Mouse (Mus musculus) liver, postnatal 0 days (tissue): Measurements from ENCODE around the gene Srsf4. TPM values are rescaled to one million over a fixed set of nuclear protein-coding genes. Genes with fewer than 3 reads are reported as not detected.

Experiments
- ATAC-seq: fragments of 200-750 bp; cut with Nextera tagmentation; 2 replicates; pipeline ENCODE4 v1.8.0; 2017; ENCODE audit warnings: mild to moderate bottlenecking, moderate library complexity
- DNase-seq: peaks from one replicate; pipeline ENCODE4 v3.0.0-alpha.2; 2016
- H3K27ac ChIP-seq: fragments of 300-500 bp; sonication (generic); 2 replicates; pipeline ENCODE4 v1.5.1; 2014; ENCODE audit warnings: antibody characterized with exemption, moderate library complexity, mild to moderate bottlenecking, low read depth
- H3K27me3 ChIP-seq: fragments of 300-500 bp; sonication (generic); 2 replicates; pipeline ENCODE4 v1.6.1; 2014; ENCODE audit warnings: low read length, control low read depth, mixed read lengths; ENCODE audit not compliant: insufficient read depth
- H3K36me3 ChIP-seq: fragments of 300-500 bp; sonication (generic); replicated peaks from 2 replicates; pipeline ENCODE4 v1.6.1; 2014; ENCODE audit warnings: mild to moderate bottlenecking, control low read depth, low read length, moderate library complexity, mixed read lengths; ENCODE audit not compliant: insufficient read depth
- H3K4me1 ChIP-seq: fragments of 300-500 bp; sonication (generic); 2 replicates; pipeline ENCODE4 v1.6.1; 2014; ENCODE audit warnings: antibody characterized with exemption, mild to moderate bottlenecking, control low read depth; ENCODE audit not compliant: insufficient read depth
- H3K4me2 ChIP-seq: fragments of 300-500 bp; sonication (generic); 2 replicates; pipeline ENCODE4 v1.6.1; 2014; ENCODE audit warnings: low read depth, mild to moderate bottlenecking, low read length, moderate library complexity, mixed read lengths
- H3K4me3 ChIP-seq: fragments of 300-500 bp; sonication (generic); 2 replicates; pipeline ENCODE4 v1.5.1; 2014; ENCODE audit warnings: low read depth, low read length
- H3K9ac ChIP-seq: fragments of 300-500 bp; sonication (generic); replicated peaks from 2 replicates; pipeline ENCODE4 v1.6.1; 2014; ENCODE audit warnings: mild to moderate bottlenecking, moderate library complexity
- H3K9me3 ChIP-seq: fragments of 300-500 bp; sonication (generic); 2 replicates; pipeline ENCODE4 v1.6.1; 2016; ENCODE audit warnings: mild to moderate bottlenecking, control low read depth, low read length, mixed read lengths
- CTCF ChIP-seq: sonication (generic); IDR thresholded peaks from 2 replicates; pipeline ENCODE4 v1.5.1; 2016; ENCODE audit warnings: antibody characterized with exemption, low read depth
- EP300 ChIP-seq: IDR thresholded peaks from 2 replicates; pipeline ENCODE4 v1.6.1; 2016; ENCODE audit warnings: antibody characterized with exemption, low read depth, mild to moderate bottlenecking
- WGBS: fragments of 180-500 bp; shearing (Covaris S2); extraction: QIAGEN DNeasy Blood & Tissue Kit; methylation state at CpG from one replicate; pipeline ENCODE4 v1.1.7; 2014; ENCODE audit not compliant: insufficient replicate concordance; 5-methylcytosine and 5-hydroxymethylcytosine counted together
- polyA plus RNA-seq: library from polyadenylated mRNA; unstranded; fragments of >200 nt; fragmentation: Nextera tagmentation; extraction: Ambion mirVana; gene quantifications from 2 replicates; pipeline ENCODE4 v1.2.1, GENCODE M21; 2015

The Srsf4 gene
- polyA plus RNA-seq, 1 experiment from 2014 or later = 37.5 TPM

DNA sequence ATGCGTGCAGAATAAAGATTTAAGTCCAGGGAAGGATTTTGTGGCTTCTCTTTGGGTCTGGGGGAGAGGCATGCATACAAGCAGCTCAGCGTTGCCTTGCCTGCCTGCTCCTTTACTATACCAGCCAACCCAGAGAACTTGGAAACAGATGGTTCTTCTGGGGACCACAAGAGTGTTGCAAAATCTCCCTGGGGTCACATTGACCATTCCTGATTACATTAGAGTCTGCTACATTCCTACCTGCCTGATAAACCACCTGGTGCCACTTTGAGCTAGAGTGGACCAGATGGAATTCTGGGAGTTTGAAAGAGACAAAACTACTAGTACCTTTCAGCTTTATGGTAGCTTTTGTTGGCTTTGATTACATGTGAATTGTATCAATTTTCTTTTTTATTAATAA, 3.4 kb downstream of the Srsf4 start:
- no peak for DNase-seq
- peaks cover 38% of the 10 kb centered on the region for H3K4me1 ChIP-seq
- WGBS = 47% methylated on average over 2 of the region's 2 CpGs

DNA sequence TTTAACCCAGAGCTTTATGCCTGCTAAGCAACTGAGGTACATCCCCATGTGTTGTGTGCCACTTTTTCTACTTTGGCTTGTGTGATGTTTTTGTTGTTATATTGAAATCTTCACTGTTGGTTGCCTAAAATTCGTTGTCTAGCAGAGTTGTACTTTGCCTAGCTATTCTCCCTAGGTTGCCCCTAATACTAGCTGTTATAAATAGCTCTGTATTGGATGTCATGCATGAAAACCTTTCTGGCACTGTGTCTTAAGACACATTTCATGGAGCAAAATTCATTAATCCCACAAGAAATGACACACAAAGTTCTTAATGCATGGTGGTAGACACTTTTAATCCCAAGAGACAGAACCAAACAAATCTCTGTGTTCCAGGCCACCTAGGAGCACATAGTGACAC, 6.3 kb downstream of the Srsf4 start:
- peaks cover 46% of the 10 kb centered on the region for H3K4me1 ChIP-seq
- no peak for ATAC-seq

More for the DNA sequence above, 3.4 kb downstream of the Srsf4 start:
- H3K27me3 ChIP-seq = no peaks in the 10 kb centered on the region
- TF ChIP-seq CTCF (no peak), EP300 (no peak)
- no peaks in the 10 kb centered on the region for H3K9me3 ChIP-seq
- no peak overlapping the region for H3K4me3 ChIP-seq
- no peak for ATAC-seq
- H3K4me2 ChIP-seq = peak overlapping the region; percentile 33; the same call in 1 of the 2 replicates
- H3K9ac ChIP-seq = no peak overlapping the region
- H3K27ac ChIP-seq = no peak overlapping the region
- H3K36me3 ChIP-seq = no peaks in the 10 kb centered on the region

DNA sequence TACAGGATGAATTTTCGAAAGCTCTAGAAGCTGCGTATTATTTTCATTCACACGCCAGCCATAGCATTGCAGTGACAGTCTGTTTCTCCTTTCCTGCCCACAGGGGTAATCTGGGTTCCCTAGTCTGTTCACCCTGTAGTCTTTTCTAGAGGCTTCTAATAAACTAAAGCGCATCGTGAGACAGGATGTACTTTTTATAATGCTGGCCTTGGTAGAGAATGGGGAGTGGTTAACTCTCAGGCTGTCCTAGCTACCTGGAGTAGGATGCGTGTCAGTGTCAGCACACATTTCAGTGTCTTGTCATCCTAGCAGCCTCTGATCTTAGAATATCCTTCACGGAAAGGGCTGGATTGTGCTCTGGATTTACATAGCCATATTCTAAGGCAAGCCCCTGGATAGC, 7.9 kb downstream of the Srsf4 start:
- Histone ChIP-seq H3K4me1 (peaks cover 38% of the 10 kb centered on the region), H3K9ac (no peak overlapping the region), H3K4me3 (no peak overlapping the region), H3K27ac (no peak overlapping the region), H3K27me3 (no peaks in the 10 kb centered on the region), H3K9me3 (no peaks in the 10 kb centered on the region), H3K4me2 (no peak overlapping the region), H3K36me3 (peaks cover 25% of the 10 kb centered on the region)
- WGBS = 82% methylated on average over 7 of the region's 7 CpGs
- ATAC-seq = no peak
- TF ChIP-seq CTCF = no peak
- TF ChIP-seq EP300 = no peak
- DNase-seq = no peak

More for the DNA sequence above, 6.3 kb downstream of the Srsf4 start:
- H3K27ac ChIP-seq = no peak overlapping the region
- peaks cover 9% of the 10 kb centered on the region for H3K36me3 ChIP-seq
- H3K9ac ChIP-seq = peak overlapping the region; percentile 13; the same call in 1 of the 2 replicates
- H3K4me2 ChIP-seq = no peak overlapping the region
- 69% methylated on average over 1 of the region's 1 CpGs for WGBS
- TF ChIP-seq CTCF = no peak
- no peak for TF ChIP-seq EP300
- H3K4me3 ChIP-seq = no peak overlapping the region
- no peak for DNase-seq
- no peaks in the 10 kb centered on the region for H3K9me3 ChIP-seq
- no peaks in the 10 kb centered on the region for H3K27me3 ChIP-seq

DNA sequence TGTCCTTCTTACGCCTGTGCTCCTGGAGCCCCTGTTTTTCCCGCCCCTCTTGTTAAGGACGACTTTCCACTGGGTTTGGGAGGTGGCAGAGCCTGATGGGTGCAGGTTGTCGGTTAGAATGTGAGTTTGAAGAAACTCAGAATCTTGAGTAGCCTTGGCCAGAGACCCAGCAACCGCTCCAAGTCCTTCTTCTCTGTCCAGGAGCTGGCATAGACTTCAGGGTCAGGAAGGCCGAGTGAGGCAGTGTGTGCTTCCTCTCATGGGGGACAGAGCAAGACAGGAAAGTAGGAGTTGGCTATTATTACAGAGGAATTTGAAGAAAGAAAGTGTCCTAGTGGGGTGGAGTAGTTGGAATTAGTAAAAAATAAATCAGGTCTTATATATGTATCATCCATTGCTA, 10.2 kb downstream of the Srsf4 start:
- H3K27me3 ChIP-seq = no peaks in the 10 kb centered on the region
- ATAC-seq (no peak), DNase-seq (no peak)
- no peak overlapping the region for H3K9ac ChIP-seq
- no peak overlapping the region for H3K4me3 ChIP-seq
- H3K4me2 ChIP-seq = no peak overlapping the region
- H3K4me1 ChIP-seq = peaks cover 36% of the 10 kb centered on the region
- TF ChIP-seq EP300 (no peak), CTCF (no peak)
- WGBS = 82% methylated on average over 6 of the region's 6 CpGs
- H3K9me3 ChIP-seq = no peaks in the 10 kb centered on the region
- no peak overlapping the region for H3K27ac ChIP-seq
- H3K36me3 ChIP-seq = peaks cover 35% of the 10 kb centered on the region

DNA sequence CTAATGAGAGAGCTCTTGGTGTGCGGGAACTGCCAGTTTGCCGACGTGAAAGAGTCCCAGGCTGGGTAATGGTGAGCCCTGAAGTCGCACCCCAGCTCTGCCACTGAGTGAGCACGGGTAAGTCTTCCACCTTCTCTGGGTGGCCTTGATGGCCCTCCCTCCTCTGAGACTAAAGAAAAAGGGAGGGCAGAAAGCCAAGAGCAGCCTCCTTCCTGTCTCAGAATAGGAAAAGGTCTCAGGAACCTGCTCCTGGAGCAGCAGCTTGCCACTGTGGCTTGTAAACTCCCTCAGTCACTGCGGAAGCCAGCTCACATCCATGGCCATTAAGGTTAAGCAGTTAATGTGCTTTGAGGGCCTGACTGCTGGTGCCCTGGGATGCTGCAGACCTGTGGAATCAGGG, 12.0 kb downstream of the Srsf4 start:
- Histone ChIP-seq H3K27me3 (no peaks in the 10 kb centered on the region), H3K4me3 (no peak overlapping the region), H3K9me3 (no peaks in the 10 kb centered on the region), H3K36me3 (peaks cover 49% of the 10 kb centered on the region), H3K4me2 (no peak overlapping the region), H3K4me1 (peaks cover 27% of the 10 kb centered on the region), H3K27ac (no peak overlapping the region), H3K9ac (no peak overlapping the region)
- WGBS = 83% methylated on average over 6 of the region's 6 CpGs
- DNase-seq (no peak), ATAC-seq (no peak)
- TF ChIP-seq EP300 = no peak
- TF ChIP-seq CTCF = no peak

DNA sequence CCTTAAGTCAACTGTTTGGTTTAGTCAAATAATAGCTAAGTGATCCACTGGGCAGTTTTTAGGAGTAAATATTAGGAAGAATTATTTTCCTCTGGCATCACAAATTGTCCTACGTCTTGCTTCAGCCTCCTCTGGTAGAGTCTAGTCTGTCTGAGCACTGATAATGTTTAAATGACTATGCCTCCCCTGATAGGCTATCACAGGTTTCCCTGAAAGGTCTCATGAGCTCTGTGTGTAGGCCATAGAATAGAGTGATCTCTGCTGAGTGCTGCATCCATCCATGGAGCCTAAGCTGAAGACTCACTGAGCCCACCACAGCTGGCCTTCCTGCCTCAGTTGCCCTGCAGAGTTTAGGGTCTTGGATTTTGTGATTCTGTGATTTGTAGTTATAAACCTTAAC, 15.1 kb downstream of the Srsf4 start:
- peaks cover 12% of the 10 kb centered on the region for H3K4me1 ChIP-seq
- H3K9me3 ChIP-seq = no peaks in the 10 kb centered on the region
- no peak for TF ChIP-seq CTCF
- TF ChIP-seq EP300 = no peak
- DNase-seq (no peak), ATAC-seq (no peak)
- H3K27ac ChIP-seq = 0 out of 2 replicates have a peak overlapping the region, but pooled peaks have one; percentile 1
- H3K4me3 ChIP-seq = no peak overlapping the region
- no peak overlapping the region for H3K4me2 ChIP-seq
- WGBS = 34% methylated on average over 1 of the region's 1 CpGs
- peaks cover 71% of the 10 kb centered on the region for H3K36me3 ChIP-seq
- H3K27me3 ChIP-seq = no peaks in the 10 kb centered on the region
- no peak overlapping the region for H3K9ac ChIP-seq

DNA sequence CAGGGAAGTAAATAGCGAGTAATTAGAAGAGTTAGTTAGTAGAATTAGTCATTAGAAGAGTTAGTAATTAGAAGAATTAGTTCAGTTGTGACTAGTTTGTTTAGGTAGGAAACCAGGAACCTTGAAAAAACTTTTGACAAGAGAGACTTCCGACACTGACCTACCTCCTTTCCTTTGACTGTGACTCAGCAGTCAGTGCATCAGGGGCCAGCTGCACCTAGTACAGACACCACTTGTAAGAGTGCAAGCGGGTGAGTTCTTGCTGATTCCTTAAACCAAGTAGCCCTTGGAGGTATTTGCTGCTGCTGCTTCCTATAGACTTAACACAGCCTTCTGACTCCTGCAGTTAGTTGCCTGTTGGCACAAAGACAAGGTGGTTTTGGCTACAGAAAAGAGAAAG, 17.3 kb downstream of the Srsf4 start:
- TF ChIP-seq EP300 (no peak), CTCF (no peak)
- Histone ChIP-seq H3K4me3 (no peak overlapping the region), H3K36me3 (peaks cover 73% of the 10 kb centered on the region), H3K4me2 (no peak overlapping the region), H3K9me3 (no peaks in the 10 kb centered on the region), H3K9ac (no peak overlapping the region), H3K4me1 (peaks cover 10% of the 10 kb centered on the region; the same call in 1 of the 2 replicates), H3K27ac (no peak overlapping the region), H3K27me3 (no peaks in the 10 kb centered on the region)
- WGBS = 70% methylated on average over 3 of the region's 3 CpGs
- ATAC-seq (no peak), DNase-seq (no peak)
